Mouse (Mus musculus): ENCODE measurements around the gene Ifna6.

GRCm38 (mm10) chr4:88851026-88851763, 24.0 kb downstream of the Ifna6 start:
- no peak for TF ChIP-seq CTCF (IDR thresholded peaks at IDR 0.05; ENCODE audit: insufficient read depth, low read length)
- no peak for TF ChIP-seq POLR2A (IDR thresholded peaks at IDR 0.05; ENCODE audit: borderline replicate concordance, extremely low read depth, low read depth, low read length)
